Mouse (Mus musculus) hindbrain, embryonic 14.5 days (tissue): Measurements from ENCODE around the gene Rbm20. TPM values are rescaled to one million over a fixed set of nuclear protein-coding genes. Genes with fewer than 3 reads are reported as not detected.

ENCODE experiments used
- ATAC-seq: fragments of 200-750 bp; cut with Nextera tagmentation; 2 replicates; pipeline ENCODE4 v1.8.0; 2017; ENCODE audit warnings: moderate number of reproducible peaks, mild to moderate bottlenecking, moderate TSS enrichment, moderate library complexity; ENCODE audit not compliant: low FRiP score
- DNase-seq: peaks from one replicate; pipeline ENCODE4 v3.0.0-alpha.2; 2015; ENCODE audit warnings: low spot score
- H3K27ac ChIP-seq: fragments of 300-500 bp; sonication (generic); 2 replicates; pipeline ENCODE4 v1.5.1; 2014; ENCODE audit warnings: mild to moderate bottlenecking, moderate library complexity
- H3K27me3 ChIP-seq: fragments of 300-500 bp; sonication (generic); 2 replicates; pipeline ENCODE4 v1.6.1; 2014; ENCODE audit warnings: mild to moderate bottlenecking, low read length, mixed read lengths; ENCODE audit not compliant: control insufficient read depth, insufficient read depth
- H3K36me3 ChIP-seq: fragments of 300-500 bp; sonication (generic); replicated peaks from 2 replicates; pipeline ENCODE4 v1.6.1; 2014; ENCODE audit not compliant: control insufficient read depth, insufficient read depth
- H3K4me1 ChIP-seq: fragments of 300-500 bp; sonication (generic); replicated peaks from 2 replicates; pipeline ENCODE4 v1.6.1; 2014; ENCODE audit warnings: antibody characterized with exemption, low read length, mixed read lengths; ENCODE audit not compliant: control insufficient read depth, insufficient read depth
- H3K4me2 ChIP-seq: fragments of 300-500 bp; sonication (generic); replicated peaks from 2 replicates; pipeline ENCODE4 v1.6.1; 2014; ENCODE audit warnings: mild to moderate bottlenecking, moderate library complexity
- H3K4me3 ChIP-seq: fragments of 300-500 bp; sonication (generic); replicated peaks from 2 replicates; pipeline ENCODE4 v1.5.1; 2014; ENCODE audit warnings: mild to moderate bottlenecking, low read length
- H3K9ac ChIP-seq: fragments of 300-500 bp; sonication (generic); 2 replicates; pipeline ENCODE4 v1.6.1; 2014
- H3K9me3 ChIP-seq: fragments of 300-500 bp; sonication (generic); 2 replicates; pipeline ENCODE4 v1.6.1; 2016; ENCODE audit warnings: low read length; ENCODE audit not compliant: control insufficient read depth
- WGBS: fragments of 180-500 bp; shearing (Covaris S2); extraction: QIAGEN DNeasy Blood & Tissue Kit; methylation state at CpG from one replicate; pipeline ENCODE4 v1.1.7; 2014; 5-methylcytosine and 5-hydroxymethylcytosine counted together
- polyA plus RNA-seq: library from polyadenylated mRNA; unstranded; fragments of >200 nt; fragmentation: Nextera tagmentation; extraction: Ambion mirVana; gene quantifications from 2 replicates; pipeline ENCODE4 v1.2.1, GENCODE M21; 2014

Gene Rbm20
- polyA plus RNA-seq, 1 experiment from 2014 or later, result 0.94 TPM

- Histone ChIP-seq H3K9ac (no peak overlapping the region), H3K4me1 (0 out of 2 replicates have a peak, but pooled peaks cover 3% of the 10 kb centered on the region), H3K27me3 (no peaks in the 10 kb centered on the region; the same call in 1 of the 2 replicates), H3K4me2 (no peak overlapping the region), H3K27ac (no peak overlapping the region), H3K36me3 (no peaks in the 10 kb centered on the region), H3K9me3 (no peaks in the 10 kb centered on the region), H3K4me3 (no peak overlapping the region)
- DNase-seq (no peak), ATAC-seq (no peak)
- 96% methylated on average over 2 of the region's 2 CpGs for WGBS
Observed at GRCm38 (mm10) chr19:53891569-53891968, 214.5 kb downstream of the Rbm20 start.

- Histone ChIP-seq H3K9me3 (no peaks in the 10 kb centered on the region), H3K4me2 (no peak within 1 kb of the TSS), H3K27me3 (no peaks in the 10 kb centered on the region), H3K27ac (no peak within 1 kb of the TSS), H3K9ac (no peak within 1 kb of the TSS), H3K4me1 (0 out of 2 replicates have a peak, but pooled peaks cover 3% of the 10 kb centered on the region), H3K4me3 (no peak within 1 kb of the TSS), H3K36me3 (no peaks in the 10 kb centered on the region)
- DNase-seq (no peak), ATAC-seq (no peak)
- 61% methylated on average over 3 of the region's 3 CpGs for WGBS
Observed at GRCm38 (mm10) chr19:53892061-53892460, 215.0 kb downstream of the Rbm20 start, which contains the start of gene Pdcd4. Pdcd4 (plus strand) TSS chr19:53892231.

- Histone ChIP-seq H3K4me1 (0 out of 2 replicates have a peak, but pooled peaks cover 3% of the 10 kb centered on the region), H3K36me3 (no peaks in the 10 kb centered on the region), H3K9ac (no peak overlapping the region), H3K27ac (no peak overlapping the region), H3K27me3 (no peaks in the 10 kb centered on the region), H3K4me2 (no peak overlapping the region), H3K4me3 (no peak overlapping the region), H3K9me3 (no peaks in the 10 kb centered on the region)
- DNase-seq, result no peak
- no peak for ATAC-seq
- 83% methylated on average over 9 of the region's 9 CpGs for WGBS
Observed at GRCm38 (mm10) chr19:53892838-53893359, 215.8 kb downstream of the Rbm20 start.

GRCm38 (mm10) chr19:53893711-53894171, 216.6 kb downstream of the Rbm20 start:
- Histone ChIP-seq H3K4me3 (no peak overlapping the region), H3K36me3 (no peaks in the 10 kb centered on the region), H3K4me1 (0 out of 2 replicates have a peak, but pooled peaks cover 2% of the 10 kb centered on the region), H3K27ac (no peak overlapping the region), H3K9me3 (no peaks in the 10 kb centered on the region), H3K27me3 (no peaks in the 10 kb centered on the region), H3K4me2 (no peak overlapping the region), H3K9ac (no peak overlapping the region)
- ATAC-seq (no peak), DNase-seq (no peak)
- 76% methylated on average over 3 of the region's 3 CpGs for WGBS

GRCm38 (mm10) chr19:53894538-53895121, 217.5 kb downstream of the Rbm20 start:
- Histone ChIP-seq H3K36me3 (no peaks in the 10 kb centered on the region), H3K27ac (no peak overlapping the region), H3K4me1 (no peaks in the 10 kb centered on the region), H3K27me3 (no peaks in the 10 kb centered on the region), H3K4me2 (no peak overlapping the region), H3K4me3 (no peak overlapping the region), H3K9ac (no peak overlapping the region), H3K9me3 (no peaks in the 10 kb centered on the region)
- ATAC-seq (no peak), DNase-seq (no peak)
- 83% methylated on average over 12 of the region's 12 CpGs for WGBS

- H3K4me1 ChIP-seq, result peaks cover 8% of the 10 kb centered on the region; the same call in 1 of the 2 replicates
- H3K4me2 ChIP-seq, result no peak overlapping the region
- no peak overlapping the region for H3K9ac ChIP-seq
- no peaks in the 10 kb centered on the region for H3K9me3 ChIP-seq
- H3K27me3 ChIP-seq, result no peaks in the 10 kb centered on the region
- DNase-seq (no peak), ATAC-seq (no peak)
- 77% methylated on average over 5 of the region's 5 CpGs for WGBS
- no peak overlapping the region for H3K27ac ChIP-seq
- no peak overlapping the region for H3K4me3 ChIP-seq
- H3K36me3 ChIP-seq, result no peaks in the 10 kb centered on the region
Observed at GRCm38 (mm10) chr19:53898046-53898445, 220.9 kb downstream of the Rbm20 start.

GRCm38 (mm10) chr19:53898498-53898897, 221.4 kb downstream of the Rbm20 start:
- Histone ChIP-seq H3K36me3 (no peaks in the 10 kb centered on the region), H3K4me1 (peaks cover 8% of the 10 kb centered on the region; the same call in 1 of the 2 replicates), H3K4me2 (no peak overlapping the region), H3K9me3 (no peaks in the 10 kb centered on the region), H3K27ac (no peak overlapping the region), H3K9ac (no peak overlapping the region), H3K27me3 (no peaks in the 10 kb centered on the region), H3K4me3 (no peak overlapping the region)
- ATAC-seq (no peak), DNase-seq (no peak)
- 77% methylated on average over 4 of the region's 4 CpGs for WGBS

GRCm38 (mm10) chr19:53898970-53899900, 222.1 kb downstream of the Rbm20 start:
- H3K4me2 ChIP-seq, result no peak overlapping the region
- WGBS, result 84% methylated on average over 25 of the region's 25 CpGs
- peaks cover 8% of the 10 kb centered on the region for H3K4me1 ChIP-seq
- DNase-seq (no peak), ATAC-seq (no peak)
- no peaks in the 10 kb centered on the region for H3K9me3 ChIP-seq
- no peaks in the 10 kb centered on the region for H3K36me3 ChIP-seq
- H3K4me3 ChIP-seq, result no peak overlapping the region
- H3K27ac ChIP-seq, result no peak overlapping the region
- no peak overlapping the region for H3K9ac ChIP-seq
- no peaks in the 10 kb centered on the region for H3K27me3 ChIP-seq

- Histone ChIP-seq H3K36me3 (no peaks in the 10 kb centered on the region), H3K4me2 (no peak overlapping the region), H3K9me3 (no peaks in the 10 kb centered on the region), H3K27ac (no peak overlapping the region), H3K4me3 (no peak overlapping the region), H3K9ac (no peak overlapping the region), H3K27me3 (no peaks in the 10 kb centered on the region), H3K4me1 (peaks cover 17% of the 10 kb centered on the region)
- ATAC-seq, result no peak
- WGBS, result 91% methylated on average over 14 of the region's 14 CpGs
- no peak for DNase-seq
Observed at GRCm38 (mm10) chr19:53899941-53900610, 223.0 kb downstream of the Rbm20 start.
